Mouse (Mus musculus) MEL (cell line): ENCODE measurements at regions not wholly inside any gene's neighbourhood (a gene's known extent, or its start where the extent isn't known, plus 50 kb on each side); places are given as distances from the start of the nearest gene placed in this dataset.

ENCODE experiments used
- CTCF ChIP-seq, 3 experiments: IDR thresholded peaks in 2 of 3; conservative IDR thresholded peaks in 1 of 3; 2 replicates each; pipeline ENCODE4 v1.5.1; 2011 to 2012; ENCODE audit warnings: low read length in 3 of 3, low read depth in 2 of 3, mild to moderate bottlenecking in 2 of 3, improper control_type of control experiment in 1 of 3, inconsistent platforms in 1 of 3, mixed read lengths in 1 of 3, moderate library complexity in 1 of 3; ENCODE audit not compliant: control insufficient read depth in 1 of 3, insufficient read depth in 1 of 3, poor library complexity in 1 of 3, severe bottlenecking in 1 of 3
- E2F4 ChIP-seq: IDR thresholded peaks from 2 replicates; pipeline ENCODE4 v1.6.1; 2011; ENCODE audit warnings: low read depth, low read length, improper control_type of control experiment, borderline replicate concordance
- GATA1 ChIP-seq: IDR thresholded peaks from 2 replicates; pipeline ENCODE4 v1.6.1; 2011; ENCODE audit warnings: low read depth, low read length, improper control_type of control experiment
- MAFK ChIP-seq: IDR thresholded peaks from 2 replicates; pipeline ENCODE4 v1.6.1; 2011; ENCODE audit warnings: low read depth, mild to moderate bottlenecking, low read length, improper control_type of control experiment, borderline replicate concordance
- MAX ChIP-seq: IDR thresholded peaks from 2 replicates; pipeline ENCODE4 v1.6.1; 2011; ENCODE audit warnings: low read length, improper control_type of control experiment
- MXI1 ChIP-seq: IDR thresholded peaks from 2 replicates; pipeline ENCODE4 v1.6.1; 2011; ENCODE audit warnings: mild to moderate bottlenecking, low read depth, low read length, improper control_type of control experiment
- POLR2A ChIP-seq, 2 experiments: IDR thresholded peaks; 2 replicates each; pipeline ENCODE4 v1.6.1; 2011 to 2012; ENCODE audit warnings: low read length in 2 of 2, mild to moderate bottlenecking in 2 of 2, control low read depth in 1 of 2, improper control_type of control experiment in 1 of 2, low read depth in 1 of 2, moderate library complexity in 1 of 2; ENCODE audit not compliant: control insufficient read depth in 1 of 2, insufficient read depth in 1 of 2, poor library complexity in 1 of 2
- POLR2AphosphoS5 ChIP-seq: IDR thresholded peaks from 2 replicates; pipeline ENCODE4 v1.6.1; 2012; ENCODE audit warnings: low read depth, borderline replicate concordance, mild to moderate bottlenecking, inconsistent platforms, low read length, moderate library complexity, mixed read lengths
- TBP ChIP-seq: IDR thresholded peaks from 2 replicates; pipeline ENCODE4 v1.8.0; 2011; ENCODE audit warnings: low read depth, low read length, improper control_type of control experiment
- UBTF ChIP-seq: IDR thresholded peaks from 2 replicates; pipeline ENCODE4 v1.6.1; 2012; ENCODE audit warnings: low read depth, mild to moderate bottlenecking, inconsistent platforms, low read length, improper control_type of control experiment, moderate library complexity, borderline replicate concordance; ENCODE audit not compliant: insufficient read depth

- no peak for TF ChIP-seq MAFK
- no peak for TF ChIP-seq MXI1
- no peak for TF ChIP-seq CTCF (IDR thresholded peaks at IDR 0.05 in 2 of 3, conservative IDR thresholded peaks at IDR 0.05 in 1 of 3; ENCODE audit: control insufficient read depth in 1 of 3, insufficient read depth in 1 of 3, low read depth in 2 of 3, low read length in 3 of 3, poor library complexity in 1 of 3, severe bottlenecking in 1 of 3)
- TF ChIP-seq GATA1, result no peak
- no peak for TF ChIP-seq TBP
- no peak for TF ChIP-seq UBTF
- no peak for TF ChIP-seq POLR2AphosphoS5
- no peak for TF ChIP-seq E2F4
- no peak for TF ChIP-seq MAX
- no peak for TF ChIP-seq POLR2A (IDR thresholded peaks at IDR 0.05; ENCODE audit: control insufficient read depth in 1 of 2, insufficient read depth in 1 of 2, low read depth in 1 of 2, low read length in 2 of 2, poor library complexity in 1 of 2)
Measured at GRCm38 (mm10) chr1:18974860-18975439, 127.9 kb upstream of the Tfap2d start.
